Mouse (Mus musculus) liver, postnatal 0 days (tissue): ENCODE data around the gene Inpp5b.
"Not testable (repeated sequence)": the region's sequence is repeated elsewhere in the genome, so short reads cannot be mapped to it uniquely, and the experiment has no call there.

Experiments
- CTCF ChIP-seq: sonication (generic); IDR thresholded peaks from 2 replicates; pipeline ENCODE4 v1.5.1; 2016; ENCODE audit warnings: antibody characterized with exemption, low read depth
- EP300 ChIP-seq: IDR thresholded peaks from 2 replicates; pipeline ENCODE4 v1.6.1; 2016; ENCODE audit warnings: antibody characterized with exemption, low read depth, mild to moderate bottlenecking

GRCm38 (mm10) chr4:124708200-124708517 is 33.5 kb upstream of the Inpp5b start:
- TF ChIP-seq CTCF, EP300: not testable (repeated sequence)
